11 mouse cellular contexts compared by ENCODE assay signal in genomic region chr17:46296601-46297000, GRCm38 (mm10). TPM values are rescaled to one million over a fixed set of nuclear protein-coding genes. Genes with fewer than 3 reads are reported as not detected.
A peak's percentile ranks its signal among the peaks of the same experiment; 100 is the strongest.
DNase-seq lines count a peak whose midpoint lies in the region; ATAC-seq and TF ChIP-seq lines count a peak whose summit lies in the region.
"Had no signal": no experiment of that assay in that cellular context is flagged by ENCODE, and none has a peak within 500 bp of the region (broad histone marks: within the 10 kb centered on the region; RNA-seq: fewer than 3 reads in every experiment).

No protein-coding gene starts in this region.

- 45% methylated on average over 6 of the region's 6 CpGs for WGBS in forebrain, postnatal 0 days
- 42% methylated on average over 6 of the region's 6 CpGs for WGBS in midbrain, embryonic 16.5 days

- H3K9ac ChIP-seq in forebrain, postnatal 0 days, result no peak overlapping the region
- peak overlapping the region; percentile 94 for H3K9ac ChIP-seq in midbrain, embryonic 16.5 days (ENCODE audit: low read depth, low read length)

- no peaks in the 10 kb centered on the region for H3K36me3 ChIP-seq in forebrain, postnatal 0 days (ENCODE audit: insufficient read depth)
- H3K36me3 ChIP-seq in midbrain, embryonic 16.5 days (ENCODE audit: control insufficient read depth, insufficient read depth, low read length), result no peaks in the 10 kb centered on the region
- H3K36me3 ChIP-seq: heart, embryonic 12.5 days had no signal

- peak; percentile 36 for DNase-seq in CD4-positive, CD25-positive, alpha-beta regulatory T cell, adult 2 months (ENCODE audit: low read depth, low spot score)
- DNase-seq in layer of hippocampus, adult 2 months (ENCODE audit: low spot score in 2 of 2), result no peak
- DNase-seq in layer of hippocampus, postnatal 14 days (ENCODE audit: low spot score in 2 of 2), result no peak
- DNase-seq in forebrain, postnatal 0 days, result no peak
- no peak for DNase-seq in right cerebral cortex, adult 18-20 months
- no peak for DNase-seq in spleen, adult 18-20 months

- H3K9me3 ChIP-seq in forebrain, postnatal 0 days (ENCODE audit: low read length), result no peaks in the 10 kb centered on the region
- no peaks in the 10 kb centered on the region for H3K9me3 ChIP-seq in midbrain, embryonic 16.5 days (replicated peaks; ENCODE audit: control insufficient read depth, low read length, poor library complexity, severe bottlenecking)
- H3K9me3 ChIP-seq: heart, embryonic 12.5 days; megakaryocyte, embryonic 14.5 days had no signal

- no peak overlapping the region for H3K27ac ChIP-seq in layer of hippocampus, adult 2 months
- peak overlapping the region; percentile 86; the same call in 1 of the 2 replicates for H3K27ac ChIP-seq in forebrain, postnatal 0 days (ENCODE audit: low read depth, low read length)
- H3K27ac ChIP-seq in midbrain, embryonic 16.5 days (ENCODE audit: low read length), result peak overlapping the region; percentile 87

- H3K4me2 ChIP-seq in forebrain, postnatal 0 days (ENCODE audit: low read depth), result peak overlapping the region; percentile 91
- peak overlapping the region; percentile 91 for H3K4me2 ChIP-seq in midbrain, embryonic 16.5 days (ENCODE audit: low read length)

- H3K27me3 ChIP-seq in forebrain, postnatal 0 days (ENCODE audit: insufficient read depth, low read length), result peaks cover 9% of the 10 kb centered on the region
- H3K27me3 ChIP-seq in midbrain, embryonic 16.5 days (ENCODE audit: control insufficient read depth, insufficient read depth, low read depth, low read length), result peaks cover 16% of the 10 kb centered on the region

- no peak for TF ChIP-seq CTCF in layer of hippocampus, adult 2 months (conservative IDR thresholded peaks at IDR 0.05)
- no peak for TF ChIP-seq CTCF in forebrain, postnatal 0 days (IDR thresholded peaks at IDR 0.05; ENCODE audit: low read depth)

- no peak for ATAC-seq in CD4-positive, CD25-positive, alpha-beta regulatory T cell, adult 4 months
- no peak for ATAC-seq in forebrain, postnatal 0 days
- no peak for ATAC-seq in midbrain, embryonic 16.5 days

- peak overlapping the region; percentile 72 for H3K4me3 ChIP-seq in layer of hippocampus, adult 2 months
- peak overlapping the region; percentile 70; the same call in 1 of the 2 replicates for H3K4me3 ChIP-seq in forebrain, postnatal 0 days (ENCODE audit: low read depth, low read length)
- peak overlapping the region; percentile 89 for H3K4me3 ChIP-seq in midbrain, embryonic 16.5 days (ENCODE audit: low read depth, low read length)

- H3K4me1 ChIP-seq in forebrain, postnatal 0 days (ENCODE audit: insufficient read depth), result no peaks in the 10 kb centered on the region
- H3K4me1 ChIP-seq in midbrain, embryonic 16.5 days (ENCODE audit: control insufficient read depth, insufficient read depth, low read length), result peaks cover 10% of the 10 kb centered on the region

RNA-seq across cellular contexts. Expression of gene Dlk2, which starts 0.6 kb away (rescaled TPM):
- not detected for polyA plus RNA-seq in CD4-positive, CD25-positive, alpha-beta regulatory T cell, adult 4 months (2017; shearing (Covaris generic))
- total RNA-seq in layer of hippocampus, adult 2 months (2021), result 10 to 100 TPM; 52.5 to 53.5 TPM
- 10 to 100 TPM; 44.1 to 50.9 TPM for total RNA-seq in layer of hippocampus, postnatal 14 days (2021)
- 49.9 and 61.3 TPM in 2 replicates for total RNA-seq in forebrain, postnatal 0 days (2014; rRNA removed)
- polyA plus RNA-seq in forebrain, postnatal 0 days (2015; fragmentation: Nextera tagmentation; extraction: Ambion mirVana), result 16.3 and 16.8 TPM in 2 replicates
- polyA plus RNA-seq in midbrain, embryonic 16.5 days (2015; fragmentation: Nextera tagmentation; extraction: Ambion mirVana), result 20.6 and 25.8 TPM in 2 replicates
- polyA plus RNA-seq: kidney, embryonic 14.5 days had no signal

RNA-seq across cellular contexts. Expression of gene Tjap1, which starts 13.8 kb away (rescaled TPM):
- 10 to 100 TPM; 15.0 to 18.5 TPM for polyA plus RNA-seq in CD4-positive, CD25-positive, alpha-beta regulatory T cell, adult 4 months (2017; shearing (Covaris generic))
- 10 to 100 TPM; 54.0 to 56.7 TPM for total RNA-seq in layer of hippocampus, adult 2 months (2021)
- total RNA-seq in layer of hippocampus, postnatal 14 days (2021), result 10 to 100 TPM; 43.4 to 49.2 TPM
- total RNA-seq in forebrain, postnatal 0 days (2014; rRNA removed), result 25.6 and 36.9 TPM in 2 replicates
- 15.8 and 17.6 TPM in 2 replicates for polyA plus RNA-seq in forebrain, postnatal 0 days (2015; fragmentation: Nextera tagmentation; extraction: Ambion mirVana)
- 28.4 and 28.6 TPM in 2 replicates for polyA plus RNA-seq in midbrain, embryonic 16.5 days (2015; fragmentation: Nextera tagmentation; extraction: Ambion mirVana)

RNA-seq across cellular contexts. Expression of gene Abcc10, which starts 31.6 kb away (rescaled TPM):
- 1 to 10 TPM; 3.0 to 4.3 TPM for polyA plus RNA-seq in CD4-positive, CD25-positive, alpha-beta regulatory T cell, adult 4 months (2017; shearing (Covaris generic))
- 1 to 10 TPM; 8.9 to 9.7 TPM for total RNA-seq in layer of hippocampus, adult 2 months (2021)
- 10 to 100 TPM; 10.2 to 10.3 TPM for total RNA-seq in layer of hippocampus, postnatal 14 days (2021)
- total RNA-seq in forebrain, postnatal 0 days (2014; rRNA removed), result 6.5 and 8.3 TPM in 2 replicates
- 3.7 and 5.0 TPM in 2 replicates for polyA plus RNA-seq in forebrain, postnatal 0 days (2015; fragmentation: Nextera tagmentation; extraction: Ambion mirVana)
- 9.3 and 10.3 TPM in 2 replicates for polyA plus RNA-seq in midbrain, embryonic 16.5 days (2015; fragmentation: Nextera tagmentation; extraction: Ambion mirVana)

RNA-seq across cellular contexts. Expression of gene Lrrc73, which starts 43.3 kb away (rescaled TPM):
- polyA plus RNA-seq in CD4-positive, CD25-positive, alpha-beta regulatory T cell, adult 4 months (2017; shearing (Covaris generic)), result under 1 TPM in 1 of 2 experiments, not detected in 1; 0.30 TPM
- 10 to 100 TPM; 57.3 to 58.2 TPM for total RNA-seq in layer of hippocampus, adult 2 months (2021)
- total RNA-seq in layer of hippocampus, postnatal 14 days (2021), result 10 to 100 TPM; 76.9 to 83.1 TPM
- total RNA-seq in forebrain, postnatal 0 days (2014; rRNA removed), result 51.5 and 56.6 TPM in 2 replicates
- polyA plus RNA-seq in forebrain, postnatal 0 days (2015; fragmentation: Nextera tagmentation; extraction: Ambion mirVana), result 36.1 and 37.2 TPM in 2 replicates
- 16.6 and 18.3 TPM in 2 replicates for polyA plus RNA-seq in midbrain, embryonic 16.5 days (2015; fragmentation: Nextera tagmentation; extraction: Ambion mirVana)

RNA-seq across cellular contexts. Expression of gene Yipf3, which starts 48.7 kb away (rescaled TPM):
- polyA plus RNA-seq in CD4-positive, CD25-positive, alpha-beta regulatory T cell, adult 4 months (2017; shearing (Covaris generic)), result 10 to 100 TPM; 43.4 to 51.9 TPM
- 10 to 100 TPM; 80.3 to 95.2 TPM for total RNA-seq in layer of hippocampus, adult 2 months (2021)
- total RNA-seq in layer of hippocampus, postnatal 14 days (2021), result 10 to 100 TPM; 81.9 to 91.9 TPM
- 15.8 and 16.1 TPM in 2 replicates for total RNA-seq in forebrain, postnatal 0 days (2014; rRNA removed)
- 64.8 and 74.2 TPM in 2 replicates for polyA plus RNA-seq in forebrain, postnatal 0 days (2015; fragmentation: Nextera tagmentation; extraction: Ambion mirVana)
- polyA plus RNA-seq in midbrain, embryonic 16.5 days (2015; fragmentation: Nextera tagmentation; extraction: Ambion mirVana), result 79.4 and 87.2 TPM in 2 replicates
